Mouse (Mus musculus) midbrain, postnatal 0 days (tissue): ENCODE data around the gene Pcyt1a. TPM values are rescaled to one million over a fixed set of nuclear protein-coding genes. Genes with fewer than 3 reads are reported as not detected.
A peak's percentile ranks its signal among the peaks of the same experiment; 100 is the strongest.

ENCODE experiments used
- ATAC-seq: fragments of 200-750 bp; cut with Nextera tagmentation; 2 replicates; pipeline ENCODE4 v1.8.0; 2017; ENCODE audit warnings: moderate number of reproducible peaks, mild to moderate bottlenecking, moderate TSS enrichment, moderate library complexity; ENCODE audit not compliant: low FRiP score
- DNase-seq: peaks from one replicate; pipeline ENCODE4 v3.0.0-alpha.2; 2015; ENCODE audit warnings: low spot score
- H3K27ac ChIP-seq: fragments of 300-500 bp; sonication (generic); 2 replicates; pipeline ENCODE4 v1.5.1; 2014; ENCODE audit warnings: low read depth, mild to moderate bottlenecking, low read length, mixed read lengths
- H3K27me3 ChIP-seq: fragments of 300-500 bp; sonication (generic); 2 replicates; pipeline ENCODE4 v1.6.1; 2014; ENCODE audit warnings: low read length, control low read depth, mixed read lengths; ENCODE audit not compliant: insufficient read depth
- H3K36me3 ChIP-seq: fragments of 300-500 bp; sonication (generic); 2 replicates; pipeline ENCODE4 v1.6.1; 2014; ENCODE audit warnings: low read length, control low read depth, mixed read lengths; ENCODE audit not compliant: insufficient read depth
- H3K4me1 ChIP-seq: fragments of 300-500 bp; sonication (generic); 2 replicates; pipeline ENCODE4 v1.6.1; 2014; ENCODE audit warnings: mild to moderate bottlenecking, control low read depth, antibody characterized with exemption, low read length, mixed read lengths; ENCODE audit not compliant: insufficient read depth
- H3K4me2 ChIP-seq: fragments of 300-500 bp; sonication (generic); 2 replicates; pipeline ENCODE4 v1.6.1; 2014; ENCODE audit warnings: low read depth, mild to moderate bottlenecking, low read length, mixed read lengths; ENCODE audit not compliant: poor library complexity, severe bottlenecking
- H3K4me3 ChIP-seq: fragments of 300-500 bp; sonication (generic); 2 replicates; pipeline ENCODE4 v1.5.1; 2014; ENCODE audit warnings: low read depth, mild to moderate bottlenecking, low read length, moderate library complexity
- H3K9ac ChIP-seq: fragments of 300-500 bp; sonication (generic); replicated peaks from 2 replicates; pipeline ENCODE4 v1.6.1; 2014; ENCODE audit warnings: mild to moderate bottlenecking, low read length, moderate library complexity, mixed read lengths; ENCODE audit not compliant: poor library complexity, severe bottlenecking
- H3K9me3 ChIP-seq: fragments of 300-500 bp; sonication (generic); 2 replicates; pipeline ENCODE4 v1.6.1; 2016; ENCODE audit warnings: low read length, control low read depth
- CTCF ChIP-seq: IDR thresholded peaks from 2 replicates; pipeline ENCODE4 v1.5.1; 2016; ENCODE audit warnings: antibody characterized with exemption, mild to moderate bottlenecking
- WGBS: fragments of 180-500 bp; shearing (Covaris S2); extraction: QIAGEN DNeasy Blood & Tissue Kit; methylation state at CpG from one replicate; pipeline ENCODE4 v1.1.7; 2014; 5-methylcytosine and 5-hydroxymethylcytosine counted together
- polyA plus RNA-seq: library from polyadenylated mRNA; unstranded; fragments of >200 nt; fragmentation: Nextera tagmentation; extraction: Ambion mirVana; gene quantifications from 2 replicates; pipeline ENCODE4 v1.2.1, GENCODE M21; 2015
- total RNA-seq: library from RNA; depleted of rRNA; stranded (reverse); fragments of >200 nt; gene quantifications from 2 replicates; pipeline ENCODE4 v1.2.3, GENCODE M21; 2014; rRNA removed

The Pcyt1a gene
- total RNA-seq, result 47.5 and 52.7 TPM in 2 replicates
- polyA plus RNA-seq, result 49.2 and 49.3 TPM in 2 replicates

DNA sequence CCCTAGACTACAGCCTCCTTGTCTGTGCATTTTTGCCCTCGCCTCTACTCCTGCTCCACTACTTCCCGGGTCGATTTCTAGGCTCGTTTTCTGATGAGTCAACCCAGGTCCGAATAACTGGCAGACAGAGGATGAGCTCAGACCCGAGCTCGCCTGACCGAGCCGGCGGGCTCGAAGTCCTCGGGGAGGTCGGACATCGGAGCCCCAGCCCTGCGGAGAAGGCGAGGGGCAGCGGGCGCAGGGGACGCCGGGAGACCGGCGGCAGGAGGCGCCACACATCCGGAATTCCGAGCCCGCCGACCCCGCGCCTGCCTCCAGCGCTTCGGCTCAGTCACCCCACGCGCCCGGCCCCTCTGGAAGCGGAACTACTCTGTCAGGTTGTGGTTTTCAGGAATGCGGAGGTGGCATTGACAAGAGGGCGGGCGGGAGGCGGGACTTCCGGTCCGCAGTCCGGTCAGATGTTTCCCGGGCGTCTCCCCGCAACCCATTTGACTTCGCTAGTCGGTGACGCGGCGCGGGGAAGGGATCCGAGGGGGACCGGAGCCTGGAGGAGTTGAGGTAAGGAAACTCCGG, at the start of gene Pcyt1a:
Gene Pcyt1a, plus strand, starts transcription at position 448 of the 573 bp plus-strand sequence.
- H3K9me3 ChIP-seq, result no peaks in the 10 kb centered on the region
- peak; percentile 60 for TF ChIP-seq CTCF
- no peaks in the 10 kb centered on the region for H3K36me3 ChIP-seq
- H3K9ac ChIP-seq, result peak within 1 kb of the TSS; percentile 79
- WGBS, result under 1% methylated on average over 49 of the region's 54 CpGs
- peaks cover 5% of the 10 kb centered on the region; the same call in 1 of the 2 replicates for H3K4me1 ChIP-seq
- DNase-seq (peak; percentile 96), ATAC-seq (peak; percentile 98)
- no peaks in the 10 kb centered on the region for H3K27me3 ChIP-seq
- peak within 1 kb of the TSS; percentile 55 for H3K4me2 ChIP-seq
- H3K27ac ChIP-seq, result peak within 1 kb of the TSS; percentile 92
- H3K4me3 ChIP-seq, result peak within 1 kb of the TSS; percentile 69

DNA sequence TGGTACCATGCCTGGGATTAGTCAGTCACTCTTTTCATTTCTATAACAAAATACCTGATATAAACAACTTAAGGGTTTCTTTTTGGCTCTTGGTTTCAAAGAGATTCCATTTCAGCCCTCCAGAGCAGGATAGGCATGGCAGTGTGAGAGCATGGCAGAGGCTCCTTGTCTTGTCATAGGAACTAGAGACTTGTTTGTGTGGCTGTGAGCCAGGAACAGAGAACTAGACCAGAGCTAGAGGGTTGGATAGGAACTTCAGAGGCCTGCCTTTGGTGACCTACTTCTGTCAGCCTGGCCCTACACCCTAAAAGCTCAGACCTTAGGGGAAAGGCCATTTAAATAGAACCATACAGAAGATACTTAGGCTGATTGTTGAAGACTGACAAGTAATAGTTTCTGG, 47.8 kb upstream of the Pcyt1a start:
- TF ChIP-seq CTCF, result no peak
- no peak overlapping the region for H3K4me3 ChIP-seq
- H3K9ac ChIP-seq, result no peak overlapping the region
- H3K9me3 ChIP-seq, result no peaks in the 10 kb centered on the region
- H3K4me2 ChIP-seq, result no peak overlapping the region
- ATAC-seq, result no peak
- no peak for DNase-seq
- H3K27ac ChIP-seq, result no peak overlapping the region
- no peaks in the 10 kb centered on the region for H3K27me3 ChIP-seq
- H3K36me3 ChIP-seq, result peaks cover 40% of the 10 kb centered on the region
- no peaks in the 10 kb centered on the region for H3K4me1 ChIP-seq

DNA sequence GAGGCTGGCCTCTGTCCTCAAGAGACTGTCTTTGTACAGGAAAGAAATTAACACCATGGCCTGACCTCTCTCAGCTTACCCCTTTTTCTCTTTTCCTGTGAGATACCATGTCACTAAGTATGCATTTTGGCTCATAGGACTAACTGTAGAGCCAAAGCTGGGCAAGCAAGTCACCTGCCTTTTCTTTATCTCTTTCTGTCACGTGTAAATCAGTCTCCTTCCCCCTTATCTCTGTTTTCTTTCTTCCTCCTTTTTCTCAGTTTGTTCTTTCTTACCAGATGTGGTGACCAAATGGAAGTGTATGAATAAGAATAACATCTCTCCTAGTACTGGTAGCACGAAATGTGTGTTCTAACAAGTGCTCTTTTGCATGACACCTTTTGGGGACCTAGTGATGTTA, 45.8 kb upstream of the Pcyt1a start:
- no peak overlapping the region for H3K9ac ChIP-seq
- DNase-seq, result no peak
- H3K4me2 ChIP-seq, result no peak overlapping the region
- no peaks in the 10 kb centered on the region for H3K9me3 ChIP-seq
- ATAC-seq, result no peak
- no peak overlapping the region for H3K27ac ChIP-seq
- no peaks in the 10 kb centered on the region for H3K27me3 ChIP-seq
- no peaks in the 10 kb centered on the region for H3K4me1 ChIP-seq
- no peak for TF ChIP-seq CTCF
- no peak overlapping the region for H3K4me3 ChIP-seq
- 91% methylated on average over 2 of the region's 2 CpGs for WGBS
- peaks cover 25% of the 10 kb centered on the region for H3K36me3 ChIP-seq

DNA sequence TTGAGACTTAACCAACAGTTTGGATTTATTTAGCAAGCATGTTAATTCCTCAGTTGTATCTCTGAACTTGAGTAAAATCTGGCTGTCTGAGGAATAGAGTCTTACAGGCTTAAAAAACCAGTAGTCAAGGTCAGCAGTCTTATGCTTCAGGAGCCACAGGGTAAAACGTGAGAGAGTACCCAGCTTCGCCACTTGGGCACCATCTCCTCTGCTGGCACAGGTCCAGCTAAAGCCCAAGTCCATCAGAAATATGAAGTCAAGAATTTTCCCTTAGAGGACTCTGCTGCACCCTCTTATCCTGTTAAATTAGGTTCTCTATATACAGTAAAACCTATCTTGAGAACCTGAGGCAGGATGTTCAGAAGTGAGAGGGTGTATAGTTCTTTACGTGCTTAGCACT, 43.9 kb upstream of the Pcyt1a start:
- Histone ChIP-seq H3K4me3 (no peak overlapping the region), H3K36me3 (peaks cover 19% of the 10 kb centered on the region), H3K9me3 (no peaks in the 10 kb centered on the region), H3K4me1 (no peaks in the 10 kb centered on the region), H3K9ac (no peak overlapping the region), H3K4me2 (no peak overlapping the region), H3K27ac (no peak overlapping the region), H3K27me3 (no peaks in the 10 kb centered on the region)
- ATAC-seq, result no peak
- peak; percentile 1 for DNase-seq
- 86% methylated on average over 3 of the region's 3 CpGs for WGBS
- no peak for TF ChIP-seq CTCF

- no peak overlapping the region for H3K27ac ChIP-seq
- H3K9me3 ChIP-seq, result no peaks in the 10 kb centered on the region
- DNase-seq (no peak), ATAC-seq (no peak)
- no peak overlapping the region for H3K9ac ChIP-seq
- no peak overlapping the region for H3K4me2 ChIP-seq
- peaks cover 19% of the 10 kb centered on the region; the same call in 1 of the 2 replicates for H3K36me3 ChIP-seq
- no peak for TF ChIP-seq CTCF
- H3K4me1 ChIP-seq, result no peaks in the 10 kb centered on the region
- H3K4me3 ChIP-seq, result no peak overlapping the region
- H3K27me3 ChIP-seq, result no peaks in the 10 kb centered on the region
Measured at GRCm38 (mm10) chr16:32389049-32389448, 41.7 kb upstream of the Pcyt1a start.

DNA sequence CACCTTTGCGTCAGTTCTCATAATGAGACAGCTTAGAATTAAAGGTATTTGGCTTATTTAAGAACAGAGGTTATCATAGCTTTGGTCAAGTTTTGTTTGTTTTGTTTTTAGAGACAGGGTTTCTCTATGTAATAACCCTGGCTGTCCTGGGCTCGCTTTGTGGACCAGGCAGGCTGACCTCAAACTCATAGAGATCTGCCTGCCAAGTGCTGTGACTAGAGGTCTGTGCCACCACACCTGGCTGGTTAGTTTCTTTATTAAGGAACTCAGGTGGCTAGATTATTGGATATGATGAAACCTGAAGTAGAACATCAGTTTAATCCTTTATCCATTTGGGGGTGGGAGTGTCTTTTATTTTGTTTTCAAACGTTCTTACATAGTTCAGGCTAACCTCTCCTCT, 40.9 kb upstream of the Pcyt1a start:
- H3K4me3 ChIP-seq, result no peak overlapping the region
- H3K27me3 ChIP-seq, result no peaks in the 10 kb centered on the region
- H3K36me3 ChIP-seq, result peaks cover 16% of the 10 kb centered on the region; the same call in 1 of the 2 replicates
- no peaks in the 10 kb centered on the region for H3K9me3 ChIP-seq
- no peak for DNase-seq
- H3K9ac ChIP-seq, result no peak overlapping the region
- no peak overlapping the region for H3K4me2 ChIP-seq
- TF ChIP-seq CTCF, result no peak
- ATAC-seq, result no peak
- WGBS, result 93% methylated on average over 3 of the region's 3 CpGs
- no peak overlapping the region for H3K27ac ChIP-seq
- no peaks in the 10 kb centered on the region for H3K4me1 ChIP-seq
